Mouse (Mus musculus): ENCODE data around the gene Mapk8ip1. TPM values are rescaled to one million over a fixed set of nuclear protein-coding genes. Genes with fewer than 3 reads are reported as not detected.

Mapk8ip1 gene
- polyA plus RNA-seq, 1 experiment from 2014 or later = 19.9 TPM

DNA sequence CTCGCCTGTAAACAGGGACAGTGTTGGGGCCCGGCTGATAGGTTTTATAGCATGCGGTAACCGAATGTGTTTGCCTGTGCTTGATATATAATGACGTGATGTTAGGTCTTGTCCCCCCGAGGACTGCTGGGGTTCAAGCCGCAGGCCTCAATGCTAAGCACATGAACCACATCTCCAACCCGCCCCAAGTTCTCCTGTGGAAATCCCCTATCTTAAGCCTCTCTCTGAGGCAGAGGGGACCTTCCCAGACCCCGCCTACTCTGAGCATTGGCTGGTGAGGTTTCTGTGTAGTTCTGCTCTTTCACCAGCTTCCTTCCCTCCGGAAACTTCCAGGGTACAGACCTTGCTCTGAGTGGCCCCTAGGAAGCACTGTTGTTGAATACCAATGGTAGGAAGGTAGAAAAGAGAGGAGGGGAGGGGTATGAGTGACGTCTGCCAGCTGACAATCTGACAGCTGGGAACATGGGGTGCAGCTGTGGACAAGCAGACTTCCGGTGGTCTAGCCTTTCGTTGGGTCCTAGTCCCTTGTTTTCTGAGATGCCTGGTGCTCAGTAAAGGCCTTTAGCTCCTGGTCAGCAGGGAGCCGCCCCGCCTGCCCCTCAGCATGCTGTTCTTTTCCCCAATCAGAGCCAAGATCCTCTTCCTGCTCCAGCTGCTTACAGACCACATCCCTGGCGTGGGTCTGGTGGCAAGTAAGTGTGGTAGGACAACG lies 21.1 kb downstream of the Mapk8ip1 start:
- no peaks in the 10 kb centered on the region for H3K27me3 ChIP-seq (ENCODE audit: control insufficient read depth, insufficient read depth, low read length)
- H3K4me1 ChIP-seq (ENCODE audit: control insufficient read depth, insufficient read depth, low read length) = peaks cover 4% of the 10 kb centered on the region
- H3K9ac ChIP-seq (ENCODE audit: low read length) = no peak overlapping the region
- H3K4me3 ChIP-seq (ENCODE audit: low read depth, low read length) = no peak overlapping the region
- whole genome bisulfite sequencing = 79% methylated on average over 17 of the region's 17 CpGs
- H3K27ac ChIP-seq (replicated peaks; ENCODE audit: low read depth, low read length) = no peak overlapping the region
- no peaks in the 10 kb centered on the region for H3K9me3 ChIP-seq (ENCODE audit: control insufficient read depth, low read length)
- ATAC-seq (ENCODE audit: insufficient number of reproducible peaks, low FRiP score, low TSS enrichment, low read depth) = no peak
- no peak overlapping the region for H3K4me2 ChIP-seq (ENCODE audit: low read depth, severe bottlenecking)
- H3K36me3 ChIP-seq (ENCODE audit: control insufficient read depth, insufficient read depth, low read length) = no peaks in the 10 kb centered on the region; the same call in 1 of the 2 replicates
- DNase-seq (ENCODE audit: low spot score) = no peak

GRCm38 (mm10) chr2:92377320-92377719 lies 23.7 kb downstream of the Mapk8ip1 start:
- ATAC-seq (ENCODE audit: insufficient number of reproducible peaks, low FRiP score, low TSS enrichment, low read depth) = no peak

GRCm38 (mm10) chr2:92376300-92376699 lies 24.8 kb downstream of the Mapk8ip1 start:
- no peak overlapping the region for H3K27ac ChIP-seq (replicated peaks; ENCODE audit: low read depth, low read length)
- peaks cover 18% of the 10 kb centered on the region for H3K4me1 ChIP-seq (ENCODE audit: control insufficient read depth, insufficient read depth, low read length)
- no peak for ATAC-seq (ENCODE audit: insufficient number of reproducible peaks, low FRiP score, low TSS enrichment, low read depth)
- H3K9me3 ChIP-seq (ENCODE audit: control insufficient read depth, low read length) = no peaks in the 10 kb centered on the region
- no peak overlapping the region; the same call in 1 of the 2 replicates for H3K4me3 ChIP-seq (ENCODE audit: low read depth, low read length)
- WGBS = 87% methylated on average over 6 of the region's 6 CpGs
- H3K27me3 ChIP-seq (ENCODE audit: control insufficient read depth, insufficient read depth, low read length) = 0 out of 2 replicates have a peak, but pooled peaks cover under 1% of the 10 kb centered on the region
- H3K4me2 ChIP-seq (ENCODE audit: low read depth, severe bottlenecking) = peak overlapping the region; percentile 61; the same call in 1 of the 2 replicates
- H3K9ac ChIP-seq (ENCODE audit: low read length) = no peak overlapping the region
- DNase-seq (ENCODE audit: low spot score) = no peak
- no peaks in the 10 kb centered on the region for H3K36me3 ChIP-seq (ENCODE audit: control insufficient read depth, insufficient read depth, low read length)

More at GRCm38 (mm10) chr2:92377320-92377719, 23.7 kb downstream of the Mapk8ip1 start:
- no peak overlapping the region for H3K4me2 ChIP-seq (ENCODE audit: low read depth, severe bottlenecking)
- no peaks in the 10 kb centered on the region for H3K27me3 ChIP-seq (ENCODE audit: control insufficient read depth, insufficient read depth, low read length)
- H3K4me3 ChIP-seq (ENCODE audit: low read depth, low read length) = no peak overlapping the region
- H3K9me3 ChIP-seq (ENCODE audit: control insufficient read depth, low read length) = no peaks in the 10 kb centered on the region
- no peak for DNase-seq (ENCODE audit: low spot score)
- H3K9ac ChIP-seq (ENCODE audit: low read length) = no peak overlapping the region
- WGBS = 92% methylated on average over 7 of the region's 7 CpGs
- peaks cover 11% of the 10 kb centered on the region for H3K4me1 ChIP-seq (ENCODE audit: control insufficient read depth, insufficient read depth, low read length)
- H3K27ac ChIP-seq (replicated peaks; ENCODE audit: low read depth, low read length) = no peak overlapping the region
- H3K36me3 ChIP-seq (ENCODE audit: control insufficient read depth, insufficient read depth, low read length) = no peaks in the 10 kb centered on the region; the same call in 1 of the 2 replicates

- Histone ChIP-seq H3K4me3 (ENCODE audit: low read depth, low read length) (peak overlapping the region; percentile 53), H3K4me1 (ENCODE audit: control insufficient read depth, insufficient read depth, low read length) (peaks cover 21% of the 10 kb centered on the region), H3K27ac (replicated peaks; ENCODE audit: low read depth, low read length) (no peak overlapping the region), H3K9me3 (ENCODE audit: control insufficient read depth, low read length) (no peaks in the 10 kb centered on the region), H3K27me3 (ENCODE audit: control insufficient read depth, insufficient read depth, low read length) (0 out of 2 replicates have a peak, but pooled peaks cover 3% of the 10 kb centered on the region), H3K36me3 (ENCODE audit: control insufficient read depth, insufficient read depth, low read length) (no peaks in the 10 kb centered on the region), H3K9ac (ENCODE audit: low read length) (peak overlapping the region; percentile 49), H3K4me2 (ENCODE audit: low read depth, severe bottlenecking) (peak overlapping the region; percentile 61)
- no peak for ATAC-seq (ENCODE audit: insufficient number of reproducible peaks, low FRiP score, low TSS enrichment, low read depth)
- no peak for DNase-seq (ENCODE audit: low spot score)
- WGBS = 18% methylated on average over 10 of the region's 10 CpGs
Measured at GRCm38 (mm10) chr2:92375788-92376187, 25.3 kb downstream of the Mapk8ip1 start.

GRCm38 (mm10) chr2:92375099-92375623 lies 25.9 kb downstream of the Mapk8ip1 start:
- peak; percentile 85 for ATAC-seq (ENCODE audit: insufficient number of reproducible peaks, low FRiP score, low TSS enrichment, low read depth)
- H3K27me3 ChIP-seq (ENCODE audit: control insufficient read depth, insufficient read depth, low read length) = 0 out of 2 replicates have a peak, but pooled peaks cover 3% of the 10 kb centered on the region
- peak overlapping the region; percentile 61 for H3K4me2 ChIP-seq (ENCODE audit: low read depth, severe bottlenecking)
- 1% methylated on average over 29 of the region's 29 CpGs for WGBS
- H3K9ac ChIP-seq (ENCODE audit: low read length) = peak overlapping the region; percentile 49
- H3K4me1 ChIP-seq (ENCODE audit: control insufficient read depth, insufficient read depth, low read length) = peaks cover 26% of the 10 kb centered on the region
- no peaks in the 10 kb centered on the region for H3K9me3 ChIP-seq (ENCODE audit: control insufficient read depth, low read length)
- peak; percentile 92 for DNase-seq (ENCODE audit: low spot score)
- no peaks in the 10 kb centered on the region for H3K36me3 ChIP-seq (ENCODE audit: control insufficient read depth, insufficient read depth, low read length)
- peak overlapping the region; percentile 53 for H3K4me3 ChIP-seq (ENCODE audit: low read depth, low read length)
- peak overlapping the region; percentile 48 for H3K27ac ChIP-seq (replicated peaks; ENCODE audit: low read depth, low read length)

DNA sequence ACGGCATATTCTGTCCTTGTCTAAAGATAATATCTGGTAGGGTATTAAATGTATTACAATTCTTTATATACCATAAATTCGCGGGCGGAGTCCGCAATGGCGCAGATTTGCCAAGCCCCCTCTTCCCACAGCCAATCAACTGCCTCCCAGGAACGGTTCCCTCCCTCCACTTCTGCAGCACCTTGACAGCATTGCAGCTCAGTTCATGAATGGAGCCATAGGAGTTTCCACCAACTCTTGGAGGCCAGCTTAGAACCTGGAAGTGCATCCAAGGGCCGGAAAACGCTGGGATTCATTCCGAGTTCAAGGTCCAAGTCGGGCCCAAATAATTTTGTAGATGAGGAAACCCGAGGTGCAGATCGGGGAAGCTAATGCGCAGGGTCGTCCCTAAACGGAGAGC lies 26.5 kb downstream of the Mapk8ip1 start, which contains the start of the genes Pex16 and Large2:
Gene Pex16 (plus strand): TSS at position 163 of the 400 bp plus-strand sequence.
Gene Large2 (minus strand): TSS at position 356 of the 400 bp plus-strand sequence.
- H3K4me1 ChIP-seq (ENCODE audit: control insufficient read depth, insufficient read depth, low read length) = peaks cover 28% of the 10 kb centered on the region
- no peaks in the 10 kb centered on the region for H3K36me3 ChIP-seq (ENCODE audit: control insufficient read depth, insufficient read depth, low read length)
- no peak for ATAC-seq (ENCODE audit: insufficient number of reproducible peaks, low FRiP score, low TSS enrichment, low read depth)
- H3K27ac ChIP-seq (replicated peaks; ENCODE audit: low read depth, low read length) = peak within 1 kb of the TSS; percentile 48
- WGBS = 3% methylated on average over 16 of the region's 16 CpGs
- peak within 1 kb of the TSS; percentile 49 for H3K9ac ChIP-seq (ENCODE audit: low read length)
- DNase-seq (ENCODE audit: low spot score) = peak; percentile 59
- H3K4me2 ChIP-seq (ENCODE audit: low read depth, severe bottlenecking) = peak within 1 kb of the TSS; percentile 61
- peak within 1 kb of the TSS; percentile 53 for H3K4me3 ChIP-seq (ENCODE audit: low read depth, low read length)
- H3K9me3 ChIP-seq (ENCODE audit: control insufficient read depth, low read length) = no peaks in the 10 kb centered on the region
- 0 out of 2 replicates have a peak, but pooled peaks cover 3% of the 10 kb centered on the region for H3K27me3 ChIP-seq (ENCODE audit: control insufficient read depth, insufficient read depth, low read length)

GRCm38 (mm10) chr2:92373437-92373813 lies 27.6 kb downstream of the Mapk8ip1 start:
- DNase-seq (ENCODE audit: low spot score) = no peak
- Histone ChIP-seq H3K4me3 (ENCODE audit: low read depth, low read length) (no peak overlapping the region), H3K27me3 (ENCODE audit: control insufficient read depth, insufficient read depth, low read length) (0 out of 2 replicates have a peak, but pooled peaks cover 3% of the 10 kb centered on the region), H3K36me3 (ENCODE audit: control insufficient read depth, insufficient read depth, low read length) (no peaks in the 10 kb centered on the region), H3K4me2 (ENCODE audit: low read depth, severe bottlenecking) (no peak overlapping the region), H3K27ac (replicated peaks; ENCODE audit: low read depth, low read length) (no peak overlapping the region), H3K9me3 (ENCODE audit: control insufficient read depth, low read length) (no peaks in the 10 kb centered on the region), H3K4me1 (ENCODE audit: control insufficient read depth, insufficient read depth, low read length) (peaks cover 28% of the 10 kb centered on the region), H3K9ac (ENCODE audit: low read length) (no peak overlapping the region)
- 78% methylated on average over 11 of the region's 11 CpGs for WGBS
- no peak for ATAC-seq (ENCODE audit: insufficient number of reproducible peaks, low FRiP score, low TSS enrichment, low read depth)

GRCm38 (mm10) chr2:92372767-92373436 lies 28.2 kb downstream of the Mapk8ip1 start:
- H3K9ac ChIP-seq (ENCODE audit: low read length) = no peak overlapping the region
- no peaks in the 10 kb centered on the region for H3K36me3 ChIP-seq (ENCODE audit: control insufficient read depth, insufficient read depth, low read length)
- H3K4me2 ChIP-seq (ENCODE audit: low read depth, severe bottlenecking) = no peak overlapping the region
- H3K27me3 ChIP-seq (ENCODE audit: control insufficient read depth, insufficient read depth, low read length) = 0 out of 2 replicates have a peak, but pooled peaks cover 3% of the 10 kb centered on the region
- H3K4me1 ChIP-seq (ENCODE audit: control insufficient read depth, insufficient read depth, low read length) = peaks cover 28% of the 10 kb centered on the region
- H3K9me3 ChIP-seq (ENCODE audit: control insufficient read depth, low read length) = no peaks in the 10 kb centered on the region
- H3K4me3 ChIP-seq (ENCODE audit: low read depth, low read length) = no peak overlapping the region
- DNase-seq (ENCODE audit: low spot score) (no peak), ATAC-seq (ENCODE audit: insufficient number of reproducible peaks, low FRiP score, low TSS enrichment, low read depth) (no peak)
- H3K27ac ChIP-seq (replicated peaks; ENCODE audit: low read depth, low read length) = no peak overlapping the region
- 61% methylated on average over 9 of the region's 9 CpGs for WGBS

Measured in limb, embryonic 11.5 days (tissue).